Mouse (Mus musculus): ENCODE measurements around the gene Cox19.
"Not testable (repeated sequence)": the region's sequence is repeated elsewhere in the genome, so short reads cannot be mapped to it uniquely, and the experiment has no call there.

The Cox19 gene

DNA sequence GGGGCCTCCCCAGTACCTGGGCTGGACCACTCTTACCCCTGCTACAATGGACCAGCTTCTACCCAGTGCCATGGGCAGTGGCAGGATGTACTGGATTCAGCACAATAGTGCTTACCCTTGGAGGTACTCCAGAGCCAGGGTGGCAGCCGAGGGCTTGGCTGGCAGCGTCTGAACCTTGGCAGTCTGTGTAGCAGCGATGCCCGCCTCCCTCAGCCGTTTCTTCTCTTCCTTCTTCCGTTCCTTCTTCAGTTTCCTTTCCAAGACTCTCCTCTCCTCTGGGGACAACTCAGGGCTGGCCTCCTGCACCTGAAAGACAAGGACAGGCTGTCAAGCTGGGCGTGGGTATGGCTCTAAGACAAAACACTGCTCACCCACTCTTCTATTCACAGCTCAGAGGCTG is 12.6 kb upstream of the Cox19 start:
- DNase-seq (ENCODE audit: low spot score in 2 of 2), result no peak

DNA sequence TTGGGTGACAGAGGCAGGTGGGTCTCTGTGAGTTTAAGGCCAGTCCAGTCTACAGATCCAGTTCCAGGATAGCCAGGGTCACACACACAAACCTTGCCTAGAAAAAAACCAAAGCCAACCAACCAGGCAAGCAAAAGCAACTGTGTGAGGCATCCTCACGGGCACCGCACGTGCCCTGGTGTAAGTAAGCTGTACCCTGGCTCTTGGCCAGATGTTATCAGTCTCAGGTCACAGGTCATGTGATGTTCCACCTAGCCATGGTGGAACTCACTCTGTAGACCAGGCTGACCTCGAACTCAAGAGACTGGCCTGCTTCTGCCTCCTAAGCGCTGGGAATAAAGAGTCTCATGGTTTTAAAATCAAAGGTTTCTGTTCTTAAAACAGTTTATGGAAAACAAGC is 8.0 kb upstream of the Cox19 start:
- DNase-seq (ENCODE audit: low spot score in 2 of 2), result no peak

DNA sequence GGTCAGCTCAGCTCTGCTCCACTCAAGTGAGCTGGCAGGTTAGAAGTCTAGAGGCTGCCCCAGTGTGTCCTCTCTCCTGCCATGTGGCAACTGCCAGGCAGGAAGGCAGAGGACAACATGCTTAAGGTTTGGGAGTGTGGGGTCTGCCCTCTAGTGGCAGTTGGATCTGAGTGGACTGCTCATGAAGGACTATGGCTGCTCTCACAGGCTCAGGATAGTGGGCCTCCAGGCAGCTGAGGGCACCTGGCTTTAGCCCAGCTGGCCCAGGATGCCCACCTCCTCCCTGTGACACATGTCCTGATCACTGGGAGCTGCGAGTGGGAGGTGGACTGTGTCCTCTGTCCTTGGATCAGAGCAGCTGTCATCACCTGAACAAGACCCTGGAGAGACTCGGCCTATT is 7.4 kb upstream of the Cox19 start:
- DNase-seq (ENCODE audit: low spot score in 2 of 2), result no peak

DNA sequence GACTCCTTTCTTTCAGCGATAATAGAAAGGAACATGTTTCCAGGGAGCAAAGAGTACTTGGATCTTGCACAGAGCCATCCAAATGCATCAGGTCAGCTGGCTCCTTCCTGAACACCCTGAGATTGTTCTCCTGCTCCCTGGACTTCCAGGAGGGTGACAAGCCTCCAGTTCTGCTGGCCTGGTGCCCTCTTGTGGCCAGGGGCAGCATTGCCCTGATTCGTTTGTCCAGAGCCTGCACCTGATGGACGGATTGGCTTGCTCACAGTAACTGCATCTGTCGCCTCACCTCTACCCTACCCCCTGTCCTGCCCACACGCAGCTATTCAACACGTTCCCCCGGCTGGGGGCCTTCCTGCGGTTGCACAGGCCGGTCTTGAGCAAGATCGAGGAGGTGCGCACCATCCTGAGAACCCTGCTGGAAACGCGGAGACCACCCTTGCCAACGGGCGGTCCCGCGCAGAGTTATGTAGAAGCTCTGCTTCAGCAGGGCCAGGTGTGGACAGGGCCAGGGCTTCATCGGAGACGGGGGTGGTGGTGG is 4.1 kb upstream of the Cox19 start:
- DNase-seq (ENCODE audit: low spot score in 2 of 2), result peak; percentile 71 to 75

DNA sequence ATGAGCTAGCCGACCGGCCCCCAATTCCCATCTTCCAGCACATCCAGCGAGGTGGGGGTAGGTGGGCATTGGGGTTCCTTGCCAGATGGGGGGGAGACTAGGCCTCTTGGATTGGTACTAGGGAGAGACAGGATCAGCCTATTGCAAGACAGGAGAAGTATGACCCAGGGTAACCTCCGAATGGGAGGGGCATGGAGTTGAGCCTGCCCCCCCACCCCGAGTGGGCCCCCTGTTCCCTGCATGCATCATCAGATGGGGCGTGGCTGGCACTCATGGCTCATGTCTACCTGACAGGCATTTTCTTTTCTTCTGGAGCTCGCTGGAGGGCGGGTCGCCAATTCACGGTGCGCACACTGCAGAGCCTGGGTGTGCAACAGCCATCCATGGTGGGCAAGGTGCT is 2.7 kb upstream of the Cox19 start:
- no peak for DNase-seq (ENCODE audit: low spot score in 2 of 2)

DNA sequence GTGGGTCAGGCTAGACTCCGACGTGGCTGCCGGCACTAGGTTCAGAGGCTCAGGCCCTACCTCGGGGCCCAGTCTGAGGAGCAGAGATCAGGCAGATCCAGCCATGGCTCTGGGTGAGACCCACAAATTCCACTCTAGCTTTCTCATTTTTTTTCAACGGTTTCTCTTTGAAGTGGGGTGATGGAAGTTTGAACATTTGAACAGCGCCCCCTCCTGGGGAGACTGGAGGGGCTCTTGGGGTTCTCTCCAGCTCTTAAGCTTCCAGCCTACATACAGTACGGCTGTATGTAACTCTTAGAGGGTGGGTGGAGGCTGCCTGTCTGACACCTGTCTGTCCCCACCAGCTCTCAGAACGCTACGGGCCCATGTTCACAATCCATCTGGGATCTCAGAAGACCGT is 2.3 kb upstream of the Cox19 start:
- DNase-seq (ENCODE audit: low spot score in 2 of 2), result no peak

DNA sequence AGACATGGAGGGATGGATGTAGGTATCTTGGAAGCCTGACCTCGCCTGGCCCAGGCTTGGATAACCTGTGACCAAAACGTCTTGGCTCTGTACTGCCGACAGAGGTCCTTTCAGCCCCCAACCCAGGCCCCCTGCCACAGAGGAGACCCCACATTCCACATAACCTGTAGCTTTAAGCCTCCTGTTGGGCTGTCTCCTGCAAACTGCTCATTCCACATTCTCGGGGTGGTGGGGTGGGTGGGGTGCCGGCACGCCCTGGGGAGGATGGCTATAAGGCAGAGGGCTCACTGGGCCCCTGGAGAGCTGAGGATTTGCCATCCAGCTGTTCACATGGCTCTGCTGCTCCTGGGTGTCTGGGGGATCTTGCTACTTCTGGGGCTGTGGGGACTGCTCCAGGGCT is 1.1 kb upstream of the Cox19 start, which contains the start of gene Cyp2w1:
Gene Cyp2w1, plus strand, starts transcription at position 301 of the 400 bp plus-strand sequence.
- no peak for DNase-seq (ENCODE audit: low spot score in 2 of 2)

DNA sequence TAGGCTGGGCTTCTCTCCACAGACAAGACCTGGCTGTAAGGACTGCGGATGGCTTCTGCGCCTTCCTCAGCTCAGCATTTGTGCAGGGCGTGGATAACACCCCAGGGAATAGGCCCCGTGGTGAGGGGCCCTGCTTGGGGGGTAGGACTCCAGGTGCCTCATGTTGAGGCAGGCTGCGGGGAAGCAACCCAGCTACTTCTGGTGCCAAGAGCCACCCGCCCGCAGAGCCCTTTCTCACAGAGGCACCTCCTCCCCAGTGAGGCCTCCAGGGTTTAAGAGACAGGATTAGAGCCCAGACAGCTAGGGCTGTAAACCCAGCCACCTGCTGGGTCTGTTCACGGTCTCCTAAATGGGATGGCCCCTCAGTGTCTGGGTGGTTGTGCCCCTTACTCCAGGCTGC is 410 bp upstream of the Cox19 start:
- no peak for DNase-seq (ENCODE audit: low spot score in 2 of 2)

DNA sequence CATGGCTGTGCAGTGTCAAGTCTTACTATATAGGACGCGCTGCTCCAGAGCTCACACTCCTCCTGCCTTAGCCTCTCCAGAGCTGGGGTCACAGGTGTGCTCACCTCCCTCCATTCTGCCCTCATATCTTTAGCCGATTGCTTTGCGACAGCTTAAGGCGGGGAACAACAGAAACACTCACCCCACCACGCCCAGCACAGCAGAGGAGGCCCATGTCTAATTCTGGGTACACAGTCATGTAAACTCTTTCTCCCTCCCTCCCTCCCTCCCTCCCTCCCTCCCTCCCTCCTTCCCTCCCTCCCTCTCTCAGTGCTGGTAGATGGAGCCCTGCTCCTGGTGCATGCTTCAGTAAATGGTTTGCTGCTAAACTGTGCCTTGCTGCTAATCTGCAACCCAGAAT is 1.5 kb downstream of the Cox19 start:
- DNase-seq (ENCODE audit: low spot score in 2 of 2), result no peak

DNA sequence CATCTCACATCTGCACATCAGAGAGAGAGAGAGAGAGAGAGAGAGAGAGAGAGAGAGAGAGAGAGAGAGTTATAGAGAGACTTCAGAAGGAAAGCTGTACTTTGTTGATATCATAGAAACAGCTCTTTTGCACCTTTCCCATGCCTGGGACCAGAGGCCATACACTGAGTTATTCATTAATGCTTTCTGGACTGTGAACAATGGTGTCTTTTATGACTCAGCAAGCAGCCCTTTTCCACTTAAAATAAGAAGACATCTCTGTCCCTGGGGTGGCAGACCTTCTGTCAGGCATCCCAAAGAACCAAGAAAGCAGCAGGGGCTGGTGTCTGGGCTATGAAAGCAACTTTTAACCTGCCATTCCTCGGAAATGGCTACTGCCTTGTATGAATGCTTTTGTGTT is 4.0 kb downstream of the Cox19 start:
- no peak for DNase-seq (ENCODE audit: low spot score in 2 of 2)

DNA sequence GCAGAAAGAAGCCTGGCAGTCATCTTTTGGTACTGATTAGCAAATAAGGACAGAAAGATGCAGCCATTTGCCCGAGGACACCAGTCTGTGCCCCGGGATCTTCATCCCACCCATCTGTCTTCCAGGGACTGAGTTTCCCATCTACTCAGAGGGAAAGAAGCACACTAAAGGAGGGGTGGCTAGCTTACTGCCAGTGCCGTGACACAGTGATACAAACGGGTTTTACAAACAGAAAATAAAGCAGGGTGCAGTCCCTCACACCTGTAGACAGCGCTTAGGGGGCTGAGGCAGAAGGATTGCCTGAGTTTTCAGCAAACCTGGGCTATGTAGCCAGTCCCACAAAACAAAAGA is 5.9 kb downstream of the Cox19 start:
- no peak for DNase-seq (ENCODE audit: low spot score in 2 of 2)

DNA sequence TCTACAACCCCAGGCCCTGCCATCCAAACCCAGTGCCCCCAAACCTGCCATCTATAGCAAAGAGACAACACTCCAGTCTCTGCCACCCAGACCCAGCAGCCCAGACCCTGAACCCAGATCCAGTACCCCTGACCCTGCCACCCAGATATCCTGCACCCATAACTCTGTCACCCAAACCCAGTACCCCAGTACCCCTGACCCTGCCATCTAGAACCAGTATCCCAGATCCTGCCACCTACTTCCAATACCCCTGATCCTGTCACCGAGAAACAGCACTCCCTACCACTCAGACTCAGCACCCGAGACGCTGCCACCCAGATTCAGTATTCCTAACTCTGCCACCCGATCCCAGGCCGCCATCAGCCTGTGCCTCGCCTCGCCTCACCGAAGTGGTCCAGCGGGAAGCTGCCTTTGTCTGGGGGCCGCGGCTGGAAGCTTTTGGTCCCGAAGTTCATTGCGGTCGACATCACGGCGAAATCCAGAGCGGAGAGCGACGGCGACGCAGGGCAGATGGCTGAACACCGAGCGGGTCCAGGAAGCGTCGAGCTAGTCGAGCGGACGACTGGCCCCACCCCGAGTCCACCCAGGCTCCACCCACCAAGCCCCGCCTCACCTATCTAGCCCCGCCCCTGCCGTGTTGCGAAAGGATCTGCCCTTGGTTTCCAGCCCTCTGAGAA is 6.4 kb downstream of the Cox19 start:
- peak; percentile 81 to 83 for DNase-seq (ENCODE audit: low spot score in 2 of 2)

DNA sequence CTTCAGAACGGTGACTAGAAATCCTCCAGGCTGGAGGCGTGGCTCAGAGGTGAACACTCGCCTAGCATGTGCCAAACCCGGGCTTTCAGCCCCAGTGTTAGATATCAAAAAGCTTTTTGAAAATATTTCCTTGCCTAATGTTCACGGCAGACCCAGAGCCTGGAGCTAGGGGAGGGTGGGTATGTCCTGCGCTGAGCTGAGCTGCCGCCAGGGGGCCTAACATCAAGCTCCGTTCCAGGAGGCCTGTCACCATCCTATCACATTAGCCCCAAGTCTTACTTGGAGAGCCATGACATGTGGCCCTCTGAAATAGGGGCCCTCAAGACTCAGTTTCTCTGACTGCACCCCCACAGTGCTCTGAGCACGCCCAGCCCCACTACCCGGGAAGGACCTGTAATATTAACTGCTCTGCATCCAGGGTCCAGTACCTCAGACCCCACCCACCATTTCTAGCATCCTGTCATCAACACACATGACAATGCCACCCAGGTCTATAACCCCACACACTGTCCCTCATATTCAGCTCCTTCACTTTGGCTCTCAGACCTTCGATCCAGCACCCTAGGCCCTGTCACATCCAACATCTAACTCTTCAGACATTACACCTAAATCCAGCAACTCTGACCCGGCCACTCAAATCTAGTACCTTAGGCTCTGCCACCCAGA is 7.1 kb downstream of the Cox19 start:
- DNase-seq (ENCODE audit: low spot score in 2 of 2), result peak; percentile 57 to 64

DNA sequence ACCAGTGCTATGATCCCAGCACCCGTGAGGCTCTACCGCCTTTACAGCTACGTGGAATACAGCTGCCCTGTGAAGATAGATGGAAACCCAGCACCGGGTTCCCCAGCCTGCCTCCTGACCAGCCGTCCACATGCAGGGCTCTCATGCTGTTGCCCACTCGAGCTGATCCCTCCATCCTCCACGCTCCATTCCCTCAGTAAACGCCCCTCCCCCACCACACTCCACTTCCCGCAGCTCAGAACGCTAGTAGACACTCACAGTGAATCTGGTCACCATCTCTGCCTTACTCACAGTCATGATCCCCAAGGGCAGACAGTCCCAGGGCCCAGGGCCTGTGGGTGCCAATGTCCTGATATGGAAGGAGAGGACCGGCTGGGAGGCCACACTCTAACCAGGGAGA is 12.3 kb downstream of the Cox19 start:
- DNase-seq (ENCODE audit: low spot score in 2 of 2), result no peak

DNA sequence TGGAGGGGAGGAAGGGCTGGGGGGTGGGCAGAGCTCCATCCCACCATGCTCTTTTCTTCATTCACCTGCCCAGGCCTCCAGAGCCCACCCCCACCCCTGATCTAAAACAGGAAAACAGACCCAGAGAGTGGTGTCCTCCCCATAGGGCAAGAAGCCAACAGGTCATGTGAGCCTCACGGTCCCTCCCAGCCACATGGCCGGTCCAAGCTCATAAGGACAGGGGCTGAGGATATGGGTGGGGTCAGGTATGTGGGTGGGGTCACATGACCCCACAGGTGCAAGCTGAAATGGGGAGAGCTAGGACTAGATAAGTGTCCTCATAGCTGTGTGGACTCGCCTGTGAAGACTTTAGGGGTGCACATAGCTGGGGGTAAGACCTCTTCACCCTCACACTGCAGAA is 12.8 kb downstream of the Cox19 start:
- DNase-seq (ENCODE audit: low spot score in 2 of 2), result no peak

DNA sequence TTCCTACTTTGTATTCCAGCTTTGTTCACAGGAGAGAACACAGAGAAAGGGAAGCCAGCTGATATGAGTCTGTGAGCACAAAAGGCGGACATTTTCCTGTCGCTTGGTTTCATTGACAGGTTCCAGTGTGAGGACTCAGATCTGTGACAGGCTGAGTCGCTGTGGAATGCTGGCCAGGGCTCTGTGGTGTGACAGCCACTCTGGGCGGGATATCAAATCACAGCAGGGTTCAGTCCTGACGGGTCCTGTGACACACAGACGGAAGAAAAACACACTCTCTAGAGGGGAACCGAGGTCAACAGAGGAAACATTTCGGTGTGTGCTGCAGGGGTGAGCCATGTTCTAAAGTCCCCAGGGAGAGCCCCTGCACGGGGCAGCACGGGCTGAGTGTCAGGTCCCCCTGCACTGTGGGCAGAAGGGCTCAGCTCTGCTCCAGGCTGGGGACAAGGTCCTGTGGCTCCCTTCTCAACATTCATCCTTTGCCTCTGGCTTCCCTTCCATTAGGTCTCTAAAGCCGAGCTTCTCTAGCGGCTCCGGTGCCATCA is 13.3 kb downstream of the Cox19 start:
- DNase-seq (ENCODE audit: low spot score in 2 of 2), result no peak

DNA sequence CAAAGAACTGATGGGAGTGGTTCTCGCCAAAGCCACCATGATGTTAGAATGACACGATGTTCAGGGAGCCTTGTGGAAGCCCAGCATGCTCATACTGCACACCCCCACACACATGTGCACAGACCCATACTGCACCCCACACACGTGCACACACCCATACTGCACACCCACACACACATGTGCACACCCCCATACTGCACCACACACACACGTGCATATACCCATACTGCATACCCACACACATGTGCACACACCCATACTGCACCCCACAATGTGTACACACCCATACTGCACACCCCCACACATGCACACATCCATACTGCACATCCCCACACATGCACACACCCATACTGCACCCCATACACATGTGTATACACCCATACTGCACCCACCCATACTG is 15.6 kb downstream of the Cox19 start:
- DNase-seq (ENCODE audit: low spot score in 2 of 2), result no peak

DNA sequence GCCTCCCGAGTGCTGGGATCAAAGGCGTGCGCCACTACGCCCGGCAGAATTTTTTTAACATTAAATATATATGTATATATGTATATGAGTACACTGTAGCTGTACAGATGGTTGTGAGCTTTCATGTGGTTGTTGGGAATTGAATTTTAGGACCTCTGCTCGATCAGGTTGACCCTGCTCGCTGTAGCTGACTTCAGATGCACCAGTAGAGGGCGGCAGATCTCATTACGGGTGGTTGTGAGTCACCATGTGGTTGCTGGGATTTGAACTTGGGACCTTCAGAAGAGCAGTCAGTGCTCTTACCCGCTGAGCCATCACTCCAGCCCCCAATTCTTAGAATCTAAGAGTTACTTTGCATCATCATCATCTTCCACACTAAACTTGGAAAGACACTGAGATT is 16.8 kb downstream of the Cox19 start:
- DNase-seq (ENCODE audit: low spot score in 2 of 2), result not testable (repeated sequence)

DNA sequence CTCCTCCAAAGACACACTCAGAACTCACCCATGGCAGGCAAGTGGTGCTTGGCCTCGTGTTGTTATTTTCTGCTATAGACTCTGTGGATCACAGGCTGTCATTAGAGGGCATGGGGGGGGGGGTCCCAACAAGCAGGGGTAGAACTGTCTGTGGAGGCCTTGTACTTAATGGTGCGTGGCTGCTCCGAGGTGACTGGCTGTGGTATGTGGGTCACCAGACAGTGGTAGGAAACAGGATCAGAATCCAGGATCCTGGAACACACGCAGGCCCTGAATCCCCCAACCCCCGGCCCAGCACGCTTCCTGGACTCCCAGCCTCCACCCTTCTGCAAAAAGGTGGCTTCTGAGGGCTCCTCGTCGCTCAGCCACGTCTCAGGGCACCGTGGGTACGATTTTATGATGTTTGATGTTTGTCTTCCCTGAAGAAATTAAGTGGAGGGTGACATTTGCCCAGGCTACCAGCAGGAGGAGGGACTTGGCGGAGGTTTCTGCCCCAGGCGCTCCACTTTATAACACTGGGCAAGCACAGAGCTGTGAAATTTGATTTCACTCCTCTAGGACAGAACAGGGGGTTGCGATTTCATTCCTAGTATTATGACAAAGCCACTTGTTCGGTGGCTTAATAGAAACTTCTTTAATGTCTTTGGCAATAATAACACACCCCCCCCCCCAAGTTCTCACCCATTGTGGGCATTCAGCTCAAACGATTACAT is 17.8 kb downstream of the Cox19 start:
- DNase-seq (ENCODE audit: low spot score in 2 of 2), result no peak

DNA sequence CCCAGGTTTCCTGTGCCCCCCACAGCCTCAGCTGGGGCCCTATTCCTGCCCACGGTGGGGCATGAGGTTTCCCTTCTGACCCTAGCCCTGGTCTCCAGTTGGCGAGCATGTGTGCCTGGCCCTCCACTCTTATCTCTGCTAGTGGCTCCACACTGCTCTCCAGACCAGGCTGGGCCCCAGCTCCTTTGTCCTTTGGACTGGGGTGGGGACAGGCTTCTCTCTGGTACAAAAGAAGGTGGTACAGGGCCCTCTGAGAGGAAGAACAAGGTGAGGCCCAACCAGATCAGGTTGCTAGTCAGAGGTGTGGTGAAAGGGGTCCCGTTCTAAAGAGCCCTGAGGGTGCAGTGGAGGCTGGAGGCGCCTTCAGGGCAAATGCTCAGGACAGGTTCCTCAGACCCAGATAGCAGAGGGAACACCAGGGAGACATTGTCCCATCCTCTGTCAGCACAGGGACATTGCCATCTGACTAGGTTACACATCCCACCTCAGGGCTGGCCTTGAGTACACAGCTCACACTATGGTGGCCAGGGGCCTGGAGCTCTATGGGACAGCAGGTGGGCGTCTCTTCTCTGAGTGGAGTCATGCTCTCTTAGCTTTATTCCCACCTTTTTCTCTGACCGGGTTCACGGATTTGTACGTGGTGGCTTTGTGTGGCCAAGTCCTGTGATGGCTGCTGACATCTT is 18.5 kb downstream of the Cox19 start:
- DNase-seq (ENCODE audit: low spot score in 2 of 2), result no peak

DNA sequence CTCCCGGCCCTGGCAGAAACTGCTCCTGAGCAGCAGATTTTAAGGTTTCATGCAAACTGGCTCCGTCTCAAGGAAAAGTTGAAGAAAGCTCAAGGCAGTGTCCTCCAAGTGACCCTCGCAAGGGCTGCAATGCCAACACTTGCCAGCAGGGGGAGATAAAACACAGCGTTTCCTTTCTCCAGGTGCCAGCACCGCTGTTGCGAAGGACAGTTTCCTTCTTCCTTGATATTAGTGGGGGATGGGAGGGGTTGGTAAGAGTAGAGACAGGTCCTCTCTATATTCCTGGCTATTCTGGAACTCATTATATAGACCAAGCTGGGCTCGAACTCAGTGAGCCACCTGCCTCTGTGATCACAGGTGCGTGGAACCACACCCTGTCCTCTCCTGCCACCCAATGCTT is 19.5 kb downstream of the Cox19 start:
- peak; percentile 72 to 80 for DNase-seq (ENCODE audit: low spot score in 2 of 2)

DNA sequence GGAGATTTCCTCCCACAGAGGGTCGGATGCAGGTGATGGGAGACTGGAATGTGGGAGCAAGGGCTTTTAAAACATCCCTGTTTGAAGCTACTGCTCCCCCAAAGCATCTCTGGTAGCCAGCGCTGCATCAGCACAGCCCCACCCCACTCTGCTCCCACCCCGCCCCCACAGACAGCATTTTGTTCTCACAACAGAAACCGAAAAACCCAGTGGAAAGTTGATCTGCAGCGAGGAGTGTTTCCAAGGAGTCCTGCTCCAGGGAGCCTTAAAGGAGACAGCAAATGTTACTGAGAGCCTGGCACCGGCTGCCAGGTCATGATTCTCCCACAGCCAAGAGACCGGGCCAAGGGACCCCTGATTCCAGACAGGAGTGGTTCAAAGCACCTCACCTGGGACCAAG is 20.5 kb downstream of the Cox19 start:
- no peak for DNase-seq (ENCODE audit: low spot score in 2 of 2)

Measured in frontal cortex, postnatal 25 days (tissue).